Mouse (Mus musculus) kidney, postnatal 0 days (tissue): Measurements from ENCODE around the gene Txk. TPM values are rescaled to one million over a fixed set of nuclear protein-coding genes. Genes with fewer than 3 reads are reported as not detected.

Experiments
- ATAC-seq: fragments of 200-750 bp; cut with Nextera tagmentation; replicated peaks from 2 replicates; pipeline ENCODE4 v1.8.0; 2017; ENCODE audit warnings: low read depth, moderate number of reproducible peaks, moderate TSS enrichment, moderate library complexity; ENCODE audit not compliant: low FRiP score
- DNase-seq: peaks from one replicate; pipeline ENCODE4 v3.0.0-alpha.2; 2016; ENCODE audit warnings: low spot score
- H3K27ac ChIP-seq: fragments of 300-500 bp; sonication (generic); 2 replicates; pipeline ENCODE4 v1.5.1; 2014; ENCODE audit warnings: mild to moderate bottlenecking
- H3K27me3 ChIP-seq: fragments of 300-500 bp; sonication (generic); 2 replicates; pipeline ENCODE4 v1.6.1; 2014; ENCODE audit warnings: low read length, mixed read lengths; ENCODE audit not compliant: insufficient read depth
- H3K36me3 ChIP-seq: fragments of 300-500 bp; sonication (generic); 2 replicates; pipeline ENCODE4 v1.6.1; 2014; ENCODE audit warnings: low read length, mixed read lengths; ENCODE audit not compliant: insufficient read depth
- H3K4me1 ChIP-seq: fragments of 300-500 bp; sonication (generic); replicated peaks from 2 replicates; pipeline ENCODE4 v1.6.1; 2014; ENCODE audit warnings: antibody characterized with exemption, low read length, mixed read lengths; ENCODE audit not compliant: insufficient read depth
- H3K4me2 ChIP-seq: fragments of 300-500 bp; sonication (generic); 2 replicates; pipeline ENCODE4 v1.6.1; 2014; ENCODE audit warnings: mild to moderate bottlenecking, low read length, moderate library complexity, mixed read lengths
- H3K4me3 ChIP-seq: fragments of 300-500 bp; sonication (generic); replicated peaks from 2 replicates; pipeline ENCODE4 v1.5.1; 2014; ENCODE audit warnings: low read depth, low read length
- H3K9ac ChIP-seq: fragments of 300-500 bp; sonication (generic); 2 replicates; pipeline ENCODE4 v1.6.1; 2014; ENCODE audit warnings: low read depth, low read length
- H3K9me3 ChIP-seq: fragments of 300-500 bp; sonication (generic); replicated peaks from 2 replicates; pipeline ENCODE4 v1.6.1; 2016; ENCODE audit warnings: low read length, inconsistent platforms, mixed read lengths
- CTCF ChIP-seq: IDR thresholded peaks from 2 replicates; pipeline ENCODE4 v1.5.1; 2016; ENCODE audit warnings: antibody characterized with exemption, low read depth, mild to moderate bottlenecking, moderate library complexity
- WGBS: fragments of 180-500 bp; shearing (Covaris S2); extraction: QIAGEN DNeasy Blood & Tissue Kit; methylation state at CpG from one replicate; pipeline ENCODE4 v1.1.7; 2014; 5-methylcytosine and 5-hydroxymethylcytosine counted together
- polyA plus RNA-seq: library from polyadenylated mRNA; unstranded; fragments of >200 nt; fragmentation: Nextera tagmentation; extraction: Ambion mirVana; gene quantifications from 2 replicates; pipeline ENCODE4 v1.2.1, GENCODE M21; 2015

Txk gene
- polyA plus RNA-seq, 1 experiment from 2014 or later, result 0.45 TPM

DNA sequence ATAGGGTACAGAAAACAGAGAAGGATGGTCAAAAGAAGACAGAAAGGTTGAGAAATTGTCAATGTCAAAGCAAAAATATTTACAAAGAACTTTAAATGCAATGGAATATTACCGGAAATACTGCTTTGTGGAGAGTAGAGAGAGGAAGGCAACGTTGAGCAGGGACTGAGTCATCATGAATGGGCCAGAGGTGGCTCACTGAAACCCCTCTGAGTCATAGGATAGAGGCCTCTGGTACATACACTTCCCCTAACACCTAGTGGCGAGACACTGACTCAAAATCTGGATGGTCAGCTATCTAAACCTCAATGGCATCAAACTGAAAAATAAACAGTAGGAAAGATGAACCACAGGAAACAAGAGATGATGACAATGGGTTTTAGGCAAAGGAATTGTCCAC is 27.2 kb downstream of the Txk start:
- H3K27ac ChIP-seq, result no peak overlapping the region
- H3K27me3 ChIP-seq, result no peaks in the 10 kb centered on the region
- WGBS, result 81% methylated on average over 3 of the region's 3 CpGs
- no peaks in the 10 kb centered on the region for H3K9me3 ChIP-seq
- no peak for DNase-seq
- no peak overlapping the region for H3K9ac ChIP-seq
- H3K36me3 ChIP-seq, result no peaks in the 10 kb centered on the region
- no peaks in the 10 kb centered on the region for H3K4me1 ChIP-seq
- TF ChIP-seq CTCF, result no peak
- H3K4me3 ChIP-seq, result no peak overlapping the region
- no peak for ATAC-seq
- no peak overlapping the region for H3K4me2 ChIP-seq

DNA sequence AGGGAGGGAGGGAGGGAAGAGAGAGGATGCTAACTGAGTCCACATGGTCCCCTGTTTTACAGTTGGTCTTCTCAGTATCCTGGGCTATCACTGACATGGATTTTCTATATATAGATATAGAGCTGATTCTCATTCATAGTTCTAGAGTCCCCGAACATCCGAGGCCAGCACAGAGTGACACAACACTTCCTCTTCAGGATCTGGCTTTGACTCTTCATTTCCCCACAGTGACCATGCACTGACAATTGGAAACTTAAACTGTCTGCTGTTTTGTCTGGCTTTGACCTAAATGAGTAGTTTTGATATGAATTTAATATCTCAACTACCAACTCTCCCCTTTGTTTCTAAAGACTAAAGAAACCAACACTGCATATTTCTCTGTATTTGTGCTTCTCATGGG is 29.1 kb downstream of the Txk start:
- WGBS, result 65% methylated on average over 2 of the region's 2 CpGs
- Histone ChIP-seq H3K9ac (no peak overlapping the region), H3K4me2 (no peak overlapping the region), H3K4me3 (no peak overlapping the region), H3K36me3 (no peaks in the 10 kb centered on the region), H3K27ac (no peak overlapping the region), H3K4me1 (no peaks in the 10 kb centered on the region), H3K9me3 (no peaks in the 10 kb centered on the region), H3K27me3 (no peaks in the 10 kb centered on the region)
- no peak for TF ChIP-seq CTCF
- ATAC-seq (no peak), DNase-seq (no peak)

DNA sequence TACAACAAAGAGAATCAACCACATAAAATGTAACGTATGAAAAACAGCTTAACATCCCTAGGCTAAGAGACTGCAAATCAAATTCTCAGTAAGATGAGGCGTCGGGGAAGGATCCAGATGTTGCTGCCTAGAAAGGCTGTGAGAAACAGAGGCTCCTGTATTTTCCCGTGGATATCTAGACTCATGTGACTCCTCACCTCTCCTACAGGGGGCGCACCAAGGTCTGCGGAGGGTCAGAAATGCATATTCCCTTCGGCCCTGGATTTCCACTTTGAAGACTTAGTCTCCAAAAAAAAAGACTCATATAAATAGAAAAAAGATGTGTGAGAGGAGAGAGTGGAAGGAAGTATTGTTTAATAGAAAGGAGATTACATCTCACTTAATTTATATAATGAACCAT is 32.0 kb downstream of the Txk start:
- WGBS, result 61% methylated on average over 7 of the region's 7 CpGs
- no peak overlapping the region for H3K9ac ChIP-seq

DNA sequence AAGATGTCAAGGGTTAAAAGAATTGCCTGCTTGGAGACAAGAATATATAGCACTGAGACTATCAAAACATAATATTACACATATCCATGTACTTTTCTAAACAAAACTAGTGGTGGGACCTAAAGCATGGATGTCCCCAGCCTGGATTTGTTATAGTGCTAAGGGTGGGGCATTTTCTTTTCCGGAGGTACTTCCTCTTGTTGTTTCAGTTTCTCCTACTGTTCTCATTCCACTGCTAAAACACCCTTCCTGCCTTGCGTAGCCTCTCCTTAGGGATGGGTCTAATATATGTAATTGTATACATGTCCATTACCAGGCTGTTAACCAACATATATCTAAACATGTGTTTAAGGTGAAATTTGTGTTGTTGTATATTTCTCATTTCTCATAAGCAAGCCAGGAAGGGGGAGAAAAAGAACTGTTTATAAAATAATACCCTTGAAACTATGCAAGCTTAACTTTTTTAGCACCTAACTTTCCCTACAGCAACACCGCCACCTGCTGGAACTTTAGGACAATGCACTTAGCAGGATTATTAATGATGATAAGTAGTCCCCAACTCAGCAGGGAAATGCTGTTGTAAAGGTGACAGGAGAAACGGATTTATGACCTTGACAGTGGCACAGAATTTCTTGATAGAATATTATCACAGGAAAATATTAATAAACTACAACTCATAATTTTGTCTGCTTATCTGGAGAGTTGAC is 41.9 kb downstream of the Txk start:
- DNase-seq (peak; percentile 85), ATAC-seq (no peak)
- Histone ChIP-seq H3K4me2 (no peak overlapping the region), H3K27ac (no peak overlapping the region), H3K9ac (no peak overlapping the region), H3K36me3 (no peaks in the 10 kb centered on the region), H3K27me3 (no peaks in the 10 kb centered on the region), H3K4me1 (0 out of 2 replicates have a peak, but pooled peaks cover 4% of the 10 kb centered on the region), H3K4me3 (no peak overlapping the region), H3K9me3 (no peaks in the 10 kb centered on the region)
- TF ChIP-seq CTCF, result peak; percentile 97
- 27% methylated on average over 4 of the region's 4 CpGs for WGBS

More for the DNA sequence above, 32.0 kb downstream of the Txk start:
- Histone ChIP-seq H3K27ac (no peak overlapping the region), H3K36me3 (no peaks in the 10 kb centered on the region), H3K4me2 (no peak overlapping the region), H3K4me1 (no peaks in the 10 kb centered on the region), H3K9me3 (no peaks in the 10 kb centered on the region), H3K27me3 (no peaks in the 10 kb centered on the region), H3K4me3 (no peak overlapping the region)
- TF ChIP-seq CTCF, result peak; percentile 44; the same call in 1 of the 2 replicates
- ATAC-seq, result no peak
- DNase-seq, result no peak

DNA sequence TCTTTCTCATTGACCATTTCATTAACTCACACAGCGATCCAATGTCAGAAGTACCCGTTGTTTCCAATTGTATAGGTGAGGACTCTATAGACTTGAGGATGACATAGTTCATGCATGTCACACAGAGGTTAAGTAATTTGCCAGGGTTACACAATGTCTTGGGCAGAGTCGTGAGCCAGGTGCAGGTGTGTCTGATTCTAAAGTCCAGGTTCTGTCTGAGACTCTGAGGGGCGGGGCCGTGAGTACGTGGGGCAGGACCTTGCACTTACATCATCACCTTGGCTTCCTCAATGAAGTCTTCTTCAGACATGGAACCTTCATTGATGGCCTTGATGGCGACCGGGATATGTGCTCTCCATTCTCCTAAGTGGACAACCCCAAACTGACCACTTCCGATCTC is 42.6 kb downstream of the Txk start:
- Histone ChIP-seq H3K27me3 (no peaks in the 10 kb centered on the region), H3K4me2 (no peak overlapping the region), H3K9me3 (no peaks in the 10 kb centered on the region), H3K36me3 (no peaks in the 10 kb centered on the region), H3K27ac (no peak overlapping the region), H3K9ac (no peak overlapping the region), H3K4me1 (0 out of 2 replicates have a peak, but pooled peaks cover 4% of the 10 kb centered on the region), H3K4me3 (no peak overlapping the region)
- DNase-seq (no peak), ATAC-seq (no peak)
- no peak for TF ChIP-seq CTCF
- 92% methylated on average over 9 of the region's 9 CpGs for WGBS

DNA sequence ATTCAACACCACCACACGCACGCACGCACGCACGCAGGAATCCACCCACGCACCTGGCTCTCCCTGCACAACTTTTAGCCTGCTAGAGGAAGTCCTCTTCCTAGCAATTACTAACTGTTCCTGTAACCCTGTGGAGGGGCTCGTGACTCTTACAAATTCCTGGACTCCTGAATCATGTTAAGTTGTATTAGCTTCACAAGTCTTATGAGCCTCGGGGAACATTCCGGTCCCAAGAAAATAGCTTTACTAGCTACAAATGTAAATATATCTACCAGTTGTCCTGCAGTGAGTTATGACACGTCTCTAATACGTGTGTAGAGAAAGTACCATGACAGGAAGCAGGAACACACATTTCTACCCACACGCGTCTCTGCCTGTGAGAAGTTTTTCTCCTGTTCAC is 43.1 kb downstream of the Txk start:
- no peaks in the 10 kb centered on the region for H3K9me3 ChIP-seq
- no peak overlapping the region for H3K27ac ChIP-seq
- no peaks in the 10 kb centered on the region for H3K27me3 ChIP-seq
- 0 out of 2 replicates have a peak, but pooled peaks cover 4% of the 10 kb centered on the region for H3K4me1 ChIP-seq
- ATAC-seq (no peak), DNase-seq (no peak)
- H3K36me3 ChIP-seq, result no peaks in the 10 kb centered on the region
- H3K9ac ChIP-seq, result no peak overlapping the region
- TF ChIP-seq CTCF, result no peak
- H3K4me3 ChIP-seq, result no peak overlapping the region
- H3K4me2 ChIP-seq, result no peak overlapping the region
- WGBS, result 51% methylated on average over 13 of the region's 13 CpGs
